Mouse (Mus musculus): ENCODE measurements at regions not wholly inside any gene's neighbourhood (a gene's known extent, or its start where the extent isn't known, plus 50 kb on each side); places are given as distances from the start of the nearest gene placed in this dataset.

- H3K36me3 ChIP-seq (ENCODE audit: control insufficient read depth, insufficient read depth, low read length) = no peaks in the 10 kb centered on the region
- H3K4me3 ChIP-seq (ENCODE audit: control insufficient read depth, low read depth, low read length) = no peak overlapping the region
- TF ChIP-seq CTCF (IDR thresholded peaks at IDR 0.05; ENCODE audit: control insufficient read depth, insufficient read depth, insufficient replicate concordance, low read depth, low read length) = no peak
- TF ChIP-seq POLR2A (IDR thresholded peaks at IDR 0.05; ENCODE audit: control insufficient read depth, low read depth, low read length) = no peak
- no peaks in the 10 kb centered on the region for H3K4me1 ChIP-seq (ENCODE audit: control insufficient read depth, insufficient read depth, low read length)
- H3K27ac ChIP-seq (ENCODE audit: control insufficient read depth, insufficient read depth, low read depth, low read length) = no peak overlapping the region
- no peaks in the 10 kb centered on the region for H3K27me3 ChIP-seq (ENCODE audit: control insufficient read depth, insufficient read depth, low read length)
Measured at GRCm38 (mm10) chr6:98402605-98403004, 60.1 kb upstream of the Gm765 start.

GRCm38 (mm10) chr6:98394589-98394988 lies 52.0 kb upstream of the Gm765 start:
- Histone ChIP-seq H3K4me1 (ENCODE audit: control insufficient read depth, insufficient read depth, low read length) (no peaks in the 10 kb centered on the region), H3K27me3 (ENCODE audit: control insufficient read depth, insufficient read depth, low read length) (no peaks in the 10 kb centered on the region), H3K27ac (ENCODE audit: control insufficient read depth, insufficient read depth, low read depth, low read length) (no peak overlapping the region), H3K4me3 (ENCODE audit: control insufficient read depth, low read depth, low read length) (no peak overlapping the region), H3K36me3 (ENCODE audit: control insufficient read depth, insufficient read depth, low read length) (no peaks in the 10 kb centered on the region)
- TF ChIP-seq POLR2A (IDR thresholded peaks at IDR 0.05; ENCODE audit: control insufficient read depth, low read depth, low read length) (no peak), CTCF (IDR thresholded peaks at IDR 0.05; ENCODE audit: control insufficient read depth, insufficient read depth, insufficient replicate concordance, low read depth, low read length) (no peak)

Measured in testis, adult 2 months (tissue).